Comparison of ENCODE assay signal across 13 mouse cellular contexts in the genomic region with DNA sequence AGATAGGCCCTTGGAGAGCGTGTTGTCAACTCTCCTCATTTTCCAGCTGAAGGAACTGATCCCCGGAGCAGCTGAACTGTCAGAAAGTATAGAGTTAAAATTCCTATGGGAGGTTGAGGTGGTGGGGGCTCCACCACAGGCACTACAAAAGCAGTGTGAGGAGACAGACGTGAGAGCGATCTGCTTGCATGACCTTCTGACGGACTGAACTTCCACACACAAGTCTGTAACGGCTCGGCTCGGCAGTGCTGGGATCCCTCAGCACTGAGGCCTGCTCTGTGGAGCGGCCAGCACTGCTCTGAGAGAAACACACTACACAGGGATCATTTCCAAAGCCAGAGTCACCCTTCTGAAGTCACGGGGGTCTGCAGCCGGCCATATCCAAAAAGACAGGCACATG.
DNase-seq lines count a peak whose midpoint lies in the region; ATAC-seq and TF ChIP-seq lines count a peak whose summit lies in the region.
"Had no signal": no experiment of that assay in that cellular context is flagged by ENCODE, and none has a peak within 500 bp of the region (broad histone marks: within the 10 kb centered on the region; RNA-seq: fewer than 3 reads in every experiment).

No protein-coding gene starts in this region.

- no peak overlapping the region for H3K9ac ChIP-seq in forebrain, embryonic 14.5 days (ENCODE audit: low read length)
- 0 out of 2 replicates have a peak overlapping the region, but pooled peaks have one; percentile 8 for H3K9ac ChIP-seq in kidney, postnatal 0 days (ENCODE audit: low read depth, low read length)
- peak overlapping the region; percentile 35; the same call in 1 of the 2 replicates for H3K9ac ChIP-seq in heart, embryonic 15.5 days
- no peak overlapping the region for H3K9ac ChIP-seq in midbrain, embryonic 13.5 days (replicated peaks)
- H3K9ac ChIP-seq: neural tube, embryonic 12.5 days had no signal

- no peak overlapping the region for H3K4me3 ChIP-seq in forebrain, embryonic 10.5 days
- no peak overlapping the region for H3K4me3 ChIP-seq in forebrain, embryonic 14.5 days (ENCODE audit: low read depth, low read length)
- no peak overlapping the region for H3K4me3 ChIP-seq in kidney, postnatal 0 days (replicated peaks; ENCODE audit: low read depth, low read length)
- H3K4me3 ChIP-seq in heart, embryonic 15.5 days, result no peak overlapping the region
- H3K4me3 ChIP-seq in midbrain, embryonic 13.5 days (replicated peaks), result no peak overlapping the region
- H3K4me3 ChIP-seq: neural tube, embryonic 12.5 days had no signal

- no peaks in the 10 kb centered on the region for H3K27me3 ChIP-seq in forebrain, embryonic 10.5 days (ENCODE audit: poor library complexity, severe bottlenecking)
- no peaks in the 10 kb centered on the region for H3K27me3 ChIP-seq in forebrain, embryonic 14.5 days (replicated peaks; ENCODE audit: control insufficient read depth, insufficient read depth, low read length)
- H3K27me3 ChIP-seq in kidney, postnatal 0 days (ENCODE audit: insufficient read depth, low read length), result no peaks in the 10 kb centered on the region
- no peaks in the 10 kb centered on the region for H3K27me3 ChIP-seq in heart, embryonic 15.5 days
- H3K27me3 ChIP-seq in midbrain, embryonic 13.5 days, result no peaks in the 10 kb centered on the region
- H3K27me3 ChIP-seq: neural tube, embryonic 12.5 days had no signal

- H3K4me1 ChIP-seq in forebrain, embryonic 10.5 days, result peaks cover 67% of the 10 kb centered on the region
- peaks cover 10% of the 10 kb centered on the region; the same call in 1 of the 2 replicates for H3K4me1 ChIP-seq in forebrain, embryonic 14.5 days (ENCODE audit: control insufficient read depth, insufficient read depth, low read length)
- H3K4me1 ChIP-seq in kidney, postnatal 0 days (replicated peaks; ENCODE audit: insufficient read depth, low read length), result peaks cover 35% of the 10 kb centered on the region
- H3K4me1 ChIP-seq in heart, embryonic 15.5 days (replicated peaks), result peaks cover 73% of the 10 kb centered on the region
- peaks cover 53% of the 10 kb centered on the region for H3K4me1 ChIP-seq in midbrain, embryonic 13.5 days (replicated peaks)

- no peak for ATAC-seq in forebrain, embryonic 14.5 days
- ATAC-seq in kidney, postnatal 0 days (replicated peaks; ENCODE audit: low FRiP score, low read depth), result no peak
- ATAC-seq in heart, embryonic 15.5 days (replicated peaks; ENCODE audit: insufficient number of reproducible peaks, insufficient read depth, low FRiP score, low read depth), result no peak
- ATAC-seq in midbrain, embryonic 13.5 days, result peak; percentile 47
- ATAC-seq: intestine, postnatal 0 days had no signal

- H3K36me3 ChIP-seq in forebrain, embryonic 10.5 days (replicated peaks), result peaks cover 31% of the 10 kb centered on the region
- H3K36me3 ChIP-seq in forebrain, embryonic 14.5 days (ENCODE audit: control insufficient read depth, insufficient read depth, low read length), result no peaks in the 10 kb centered on the region
- H3K36me3 ChIP-seq in kidney, postnatal 0 days (ENCODE audit: insufficient read depth, low read length), result no peaks in the 10 kb centered on the region
- no peaks in the 10 kb centered on the region for H3K36me3 ChIP-seq in heart, embryonic 15.5 days
- H3K36me3 ChIP-seq in midbrain, embryonic 13.5 days, result 0 out of 2 replicates have a peak, but pooled peaks cover 3% of the 10 kb centered on the region
- H3K36me3 ChIP-seq: neural tube, embryonic 12.5 days had no signal

- peak overlapping the region; percentile 62 for H3K27ac ChIP-seq in forebrain, embryonic 10.5 days
- no peak overlapping the region for H3K27ac ChIP-seq in forebrain, embryonic 14.5 days (ENCODE audit: low read depth, low read length)
- peak overlapping the region; percentile 40; the same call in 1 of the 2 replicates for H3K27ac ChIP-seq in kidney, postnatal 0 days
- peak overlapping the region; percentile 89 for H3K27ac ChIP-seq in heart, embryonic 15.5 days
- H3K27ac ChIP-seq in midbrain, embryonic 13.5 days, result no peak overlapping the region
- H3K27ac ChIP-seq: neural tube, embryonic 12.5 days had no signal

- no peak overlapping the region for H3K4me2 ChIP-seq in forebrain, embryonic 14.5 days (ENCODE audit: low read length)
- no peak overlapping the region for H3K4me2 ChIP-seq in kidney, postnatal 0 days (ENCODE audit: low read length)
- H3K4me2 ChIP-seq in heart, embryonic 15.5 days, result no peak overlapping the region
- no peak overlapping the region for H3K4me2 ChIP-seq in midbrain, embryonic 13.5 days (replicated peaks)
- H3K4me2 ChIP-seq: neural tube, embryonic 12.5 days had no signal

- WGBS in forebrain, embryonic 10.5 days, result 65% methylated on average over 11 of the region's 11 CpGs
- WGBS in forebrain, embryonic 14.5 days, result 39% methylated on average over 11 of the region's 11 CpGs
- 31% methylated on average over 11 of the region's 11 CpGs for WGBS in kidney, postnatal 0 days
- WGBS in heart, embryonic 15.5 days, result 27% methylated on average over 11 of the region's 11 CpGs
- WGBS in midbrain, embryonic 13.5 days, result 33% methylated on average over 11 of the region's 11 CpGs

- no peak for DNase-seq in forebrain, embryonic 10.5 days (ENCODE audit: extremely low spot score, low spot score)
- DNase-seq in forebrain, embryonic 14.5 days (ENCODE audit: low spot score), result no peak
- DNase-seq in kidney, postnatal 0 days (ENCODE audit: low spot score), result peak; percentile 42
- no peak for DNase-seq in kidney, adult 11 months
- DNase-seq in spleen, postnatal 4 days (ENCODE audit: low spot score in 2 of 2), result no peak
- no peak for DNase-seq in layer of hippocampus, adult 9-11 months
- DNase-seq: cerebellum, adult 8-10 months; right cerebral cortex, adult 18-20 months; thymus, postnatal 4 days had no signal

- H3K9me3 ChIP-seq in forebrain, embryonic 10.5 days, result no peaks in the 10 kb centered on the region
- H3K9me3 ChIP-seq in forebrain, embryonic 14.5 days (replicated peaks; ENCODE audit: control insufficient read depth, low read length), result no peaks in the 10 kb centered on the region
- no peaks in the 10 kb centered on the region for H3K9me3 ChIP-seq in kidney, postnatal 0 days (replicated peaks; ENCODE audit: low read length)
- H3K9me3 ChIP-seq in heart, embryonic 15.5 days (replicated peaks), result no peaks in the 10 kb centered on the region
- H3K9me3 ChIP-seq in midbrain, embryonic 13.5 days, result no peaks in the 10 kb centered on the region
- H3K9me3 ChIP-seq: neural tube, embryonic 12.5 days had no signal

- TF ChIP-seq CTCF in kidney, postnatal 0 days (IDR thresholded peaks at IDR 0.05; ENCODE audit: low read depth), result no peak

Comparison
In these comparisons a context has a peak if more than half of its experiments do, and no peak if none do; other contexts are left out.
1. H3K27ac ChIP-seq: peak in forebrain, embryonic 10.5 days (single experiment), kidney, postnatal 0 days (single experiment) and heart, embryonic 15.5 days (single experiment); none in forebrain, embryonic 14.5 days (single experiment) and midbrain, embryonic 13.5 days (single experiment).
2. H3K9ac ChIP-seq: peak in kidney, postnatal 0 days (single experiment) and heart, embryonic 15.5 days (single experiment); none in forebrain, embryonic 14.5 days (single experiment) and midbrain, embryonic 13.5 days (single experiment).